Mouse (Mus musculus): ENCODE data around the gene Slc22a16.
"Not testable (repeated sequence)": the region's sequence is repeated elsewhere in the genome, so short reads cannot be mapped to it uniquely, and the experiment has no call there.

Slc22a16 gene

DNA sequence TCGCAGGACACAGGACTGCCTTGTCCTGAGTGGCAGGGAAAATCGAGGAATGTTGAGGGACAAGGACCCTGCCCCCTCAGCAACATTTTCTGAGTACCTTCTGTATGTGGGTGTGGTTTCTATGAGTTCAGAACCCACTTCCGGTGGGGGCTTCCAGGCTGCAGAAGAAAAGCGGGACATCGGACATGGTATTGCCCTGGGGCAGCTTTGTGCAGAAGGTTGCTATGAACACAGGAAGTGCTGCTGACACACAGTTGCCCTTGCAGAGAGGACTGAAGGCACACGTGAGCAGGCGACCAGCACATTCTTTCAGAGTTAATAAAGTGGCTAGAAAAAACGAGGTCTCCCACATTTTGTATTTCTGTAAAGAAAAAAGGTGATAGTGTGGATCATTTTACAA is 42.6 kb upstream of the Slc22a16 start:
- H3K9me3 ChIP-seq (ENCODE audit: low read length): peaks cover 20% of the 10 kb centered on the region
- H3K36me3 ChIP-seq (ENCODE audit: insufficient read depth, low read length): no peaks in the 10 kb centered on the region
- 0 out of 2 replicates have a peak, but pooled peaks cover 3% of the 10 kb centered on the region for H3K4me1 ChIP-seq (replicated peaks; ENCODE audit: low read depth, low read length)
- H3K4me3 ChIP-seq (replicated peaks; ENCODE audit: low read length): no peak overlapping the region
- H3K27me3 ChIP-seq (ENCODE audit: insufficient read depth, low read length): 0 out of 2 replicates have a peak, but pooled peaks cover 3% of the 10 kb centered on the region
- TF ChIP-seq NANOG (IDR thresholded peaks at IDR 0.05; ENCODE audit: borderline replicate concordance, low read length) (no peak), POU5F1 (IDR thresholded peaks at IDR 0.05; ENCODE audit: borderline replicate concordance, low read length) (no peak), CTCF (conservative IDR thresholded peaks at IDR 0.05; ENCODE audit: low read length) (no peak)

DNA sequence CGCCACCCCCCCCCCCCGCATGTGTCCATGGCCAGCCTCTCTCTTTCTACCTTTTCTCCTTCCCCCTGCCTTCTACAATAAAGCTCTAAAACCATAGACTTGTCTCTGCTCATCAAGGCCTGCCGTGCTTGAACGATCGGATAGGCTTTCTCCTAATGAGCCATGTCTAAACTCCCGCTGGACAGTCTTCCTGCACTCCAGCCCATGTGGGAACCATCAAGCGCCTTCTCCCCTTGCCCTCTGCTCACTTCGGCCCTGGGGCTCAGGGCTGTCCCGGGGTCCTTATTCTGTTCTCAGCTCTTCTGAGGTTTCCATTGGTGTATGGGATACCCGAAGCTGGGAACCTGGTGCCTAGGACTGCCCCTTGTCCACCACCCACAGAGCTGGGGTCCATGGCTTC is 41.5 kb upstream of the Slc22a16 start:
- TF ChIP-seq POU5F1 (IDR thresholded peaks at IDR 0.05; ENCODE audit: borderline replicate concordance, low read length) (no peak), NANOG (IDR thresholded peaks at IDR 0.05; ENCODE audit: borderline replicate concordance, low read length) (no peak), CTCF (conservative IDR thresholded peaks at IDR 0.05; ENCODE audit: low read length) (no peak)

DNA sequence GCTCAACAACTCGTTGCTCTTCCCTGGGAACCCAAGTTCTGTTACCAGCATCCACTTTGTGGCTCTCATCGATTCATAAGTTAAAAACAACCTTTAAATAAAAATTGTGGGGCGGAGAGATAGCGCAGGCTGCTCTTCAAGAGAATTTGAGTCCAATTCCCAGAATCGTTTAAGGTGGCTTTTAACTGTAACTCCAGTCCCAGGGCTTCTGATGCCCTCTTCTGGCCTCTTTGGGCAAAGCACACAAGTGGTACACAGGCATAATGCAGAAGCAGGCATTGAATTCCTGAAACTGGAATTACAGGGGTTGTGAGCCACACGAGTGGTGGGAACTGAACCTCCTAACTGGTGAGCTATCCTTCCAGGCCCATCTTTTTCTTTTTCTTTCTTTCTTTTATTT is 40.5 kb upstream of the Slc22a16 start:
- Histone ChIP-seq H3K27me3 (ENCODE audit: insufficient read depth, low read length) (0 out of 2 replicates have a peak, but pooled peaks cover 3% of the 10 kb centered on the region), H3K36me3 (ENCODE audit: insufficient read depth, low read length) (no peaks in the 10 kb centered on the region), H3K4me3 (replicated peaks; ENCODE audit: low read length) (no peak overlapping the region), H3K4me1 (replicated peaks; ENCODE audit: low read depth, low read length) (0 out of 2 replicates have a peak, but pooled peaks cover 3% of the 10 kb centered on the region), H3K9me3 (ENCODE audit: low read length) (peaks cover 29% of the 10 kb centered on the region)
- TF ChIP-seq CTCF (conservative IDR thresholded peaks at IDR 0.05; ENCODE audit: low read length) (peak; percentile 67), NANOG (IDR thresholded peaks at IDR 0.05; ENCODE audit: borderline replicate concordance, low read length) (no peak)

More for the DNA sequence above, 41.5 kb upstream of the Slc22a16 start:
- Histone ChIP-seq H3K9me3 (ENCODE audit: low read length) (peaks cover 29% of the 10 kb centered on the region), H3K27me3 (ENCODE audit: insufficient read depth, low read length) (0 out of 2 replicates have a peak, but pooled peaks cover 3% of the 10 kb centered on the region), H3K36me3 (ENCODE audit: insufficient read depth, low read length) (no peaks in the 10 kb centered on the region), H3K4me1 (replicated peaks; ENCODE audit: low read depth, low read length) (0 out of 2 replicates have a peak, but pooled peaks cover 3% of the 10 kb centered on the region), H3K4me3 (replicated peaks; ENCODE audit: low read length) (no peak overlapping the region)

DNA sequence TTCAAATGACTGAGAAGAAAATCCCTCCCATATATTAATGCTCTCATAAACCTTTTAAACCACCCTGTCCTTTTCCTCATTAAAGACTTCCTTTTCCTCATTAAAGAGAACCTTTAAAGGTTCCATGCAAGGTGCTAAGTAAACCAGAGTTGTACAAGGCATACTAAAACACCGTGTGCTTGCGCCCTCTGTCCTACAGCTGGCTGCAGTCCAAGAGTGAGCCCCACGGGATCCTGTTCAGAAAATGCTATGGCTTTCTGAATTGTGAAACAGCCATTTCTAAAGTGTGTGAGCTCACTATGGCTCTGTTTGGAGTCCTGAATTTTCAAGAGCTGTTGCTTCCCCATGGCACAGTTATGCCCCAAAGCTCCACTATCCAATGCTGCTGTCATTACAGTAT is 39.5 kb upstream of the Slc22a16 start:
- Histone ChIP-seq H3K27me3 (ENCODE audit: insufficient read depth, low read length) (0 out of 2 replicates have a peak, but pooled peaks cover 3% of the 10 kb centered on the region), H3K4me1 (replicated peaks; ENCODE audit: low read depth, low read length) (0 out of 2 replicates have a peak, but pooled peaks cover 3% of the 10 kb centered on the region), H3K4me3 (replicated peaks; ENCODE audit: low read length) (no peak overlapping the region), H3K9me3 (ENCODE audit: low read length) (peaks cover 29% of the 10 kb centered on the region), H3K36me3 (ENCODE audit: insufficient read depth, low read length) (no peaks in the 10 kb centered on the region)
- TF ChIP-seq POU5F1 (IDR thresholded peaks at IDR 0.05; ENCODE audit: borderline replicate concordance, low read length) (no peak), NANOG (IDR thresholded peaks at IDR 0.05; ENCODE audit: borderline replicate concordance, low read length) (no peak), CTCF (conservative IDR thresholded peaks at IDR 0.05; ENCODE audit: low read length) (no peak)

DNA sequence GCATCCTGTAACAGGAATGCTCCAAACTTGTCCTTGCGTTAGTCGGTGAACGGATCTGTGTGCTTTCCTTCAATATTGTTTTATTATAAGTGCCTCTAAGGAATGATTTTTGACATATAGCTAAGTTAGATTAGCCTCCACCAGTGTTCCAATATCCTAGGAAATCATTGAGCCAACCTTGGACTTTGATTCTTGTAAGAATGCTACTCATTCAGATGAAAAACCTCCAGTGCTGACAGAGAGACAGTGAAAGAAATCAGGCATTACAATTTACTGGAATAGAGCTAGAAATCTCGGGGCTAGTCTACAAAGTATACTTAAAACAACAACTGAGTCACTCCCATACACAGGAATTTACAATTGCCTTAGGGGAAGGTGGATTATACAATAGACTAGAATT is 37.5 kb upstream of the Slc22a16 start:
- H3K9me3 ChIP-seq (ENCODE audit: low read length): peaks cover 29% of the 10 kb centered on the region
- not testable (repeated sequence) for H3K36me3 ChIP-seq (ENCODE audit: insufficient read depth, low read length); H3K4me1 ChIP-seq (replicated peaks; ENCODE audit: low read depth, low read length); H3K4me3 ChIP-seq (replicated peaks; ENCODE audit: low read length); H3K27me3 ChIP-seq (ENCODE audit: insufficient read depth, low read length)

DNA sequence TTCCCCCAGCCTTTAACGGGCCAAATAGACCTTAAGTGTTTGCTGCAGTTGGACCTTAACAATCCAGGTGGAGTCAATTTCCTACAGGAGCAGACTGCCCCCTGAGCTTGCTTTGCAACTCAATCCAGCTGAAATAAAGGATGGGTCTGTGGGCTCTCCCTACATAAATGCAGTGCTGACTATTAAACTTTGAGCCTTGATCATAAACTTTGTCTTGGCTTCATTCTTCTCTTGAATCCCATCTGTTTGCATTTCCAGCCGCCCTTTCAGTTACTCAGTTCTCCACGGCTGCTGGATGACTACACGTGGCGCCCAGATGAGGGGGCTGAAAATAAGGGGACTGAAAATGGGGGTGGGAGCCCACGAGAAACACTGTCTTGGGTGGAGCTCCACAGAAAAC is 28.8 kb upstream of the Slc22a16 start:
- TF ChIP-seq CTCF (conservative IDR thresholded peaks at IDR 0.05; ENCODE audit: low read length): no peak
- Histone ChIP-seq H3K9me3 (ENCODE audit: low read length) (peaks cover 21% of the 10 kb centered on the region), H3K4me1 (replicated peaks; ENCODE audit: low read depth, low read length) (peaks cover under 1% of the 10 kb centered on the region; the same call in 1 of the 2 replicates), H3K4me3 (replicated peaks; ENCODE audit: low read length) (no peak overlapping the region), H3K36me3 (ENCODE audit: insufficient read depth, low read length) (no peaks in the 10 kb centered on the region), H3K27me3 (ENCODE audit: insufficient read depth, low read length) (no peaks in the 10 kb centered on the region)

DNA sequence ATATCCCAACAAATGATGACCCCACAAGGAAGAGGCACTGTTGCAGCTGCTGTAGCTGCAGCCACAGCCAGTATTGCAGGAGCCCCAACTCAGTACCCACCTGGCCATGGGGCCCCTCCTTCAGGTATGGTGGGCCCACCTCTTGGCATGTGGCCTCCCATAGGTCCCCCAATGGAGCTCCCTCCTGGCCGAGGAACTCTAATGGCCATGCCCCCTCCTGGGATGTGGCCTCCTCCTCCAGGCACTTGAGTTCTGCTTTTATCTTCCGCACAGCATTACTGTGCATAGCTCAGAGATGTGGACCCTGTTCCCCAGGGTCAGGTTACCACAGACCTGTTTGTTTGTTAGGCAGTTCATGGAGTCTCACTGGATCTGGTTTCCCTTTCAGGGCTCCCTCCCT is 20.8 kb upstream of the Slc22a16 start:
- Histone ChIP-seq H3K4me3 (replicated peaks; ENCODE audit: low read length) (no peak overlapping the region), H3K4me1 (replicated peaks; ENCODE audit: low read depth, low read length) (no peaks in the 10 kb centered on the region), H3K36me3 (ENCODE audit: insufficient read depth, low read length) (no peaks in the 10 kb centered on the region), H3K27me3 (ENCODE audit: insufficient read depth, low read length) (no peaks in the 10 kb centered on the region), H3K9me3 (ENCODE audit: low read length) (peaks cover 35% of the 10 kb centered on the region)
- TF ChIP-seq NANOG (IDR thresholded peaks at IDR 0.05; ENCODE audit: borderline replicate concordance, low read length) (no peak), CTCF (conservative IDR thresholded peaks at IDR 0.05; ENCODE audit: low read length) (no peak), POU5F1 (IDR thresholded peaks at IDR 0.05; ENCODE audit: borderline replicate concordance, low read length) (no peak)

DNA sequence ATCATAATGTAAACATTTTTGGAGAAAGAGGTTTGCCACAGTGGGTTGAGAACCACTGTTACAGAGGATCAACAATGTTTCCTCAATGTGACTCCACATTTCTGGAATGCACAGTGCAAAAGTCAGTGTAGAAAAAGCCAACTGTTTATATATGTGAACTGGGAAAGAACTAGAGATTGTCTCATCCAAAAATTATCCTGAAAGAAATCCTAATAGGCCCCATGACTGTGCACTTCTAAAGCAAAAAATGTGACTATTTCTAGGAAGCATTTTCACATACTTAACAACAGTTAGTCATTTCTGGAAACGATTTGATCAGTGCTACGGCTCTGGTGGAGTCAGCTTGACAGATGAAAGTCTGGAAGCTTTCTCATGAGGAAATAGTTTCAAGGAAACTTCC is 18.3 kb upstream of the Slc22a16 start:
- TF ChIP-seq CTCF (conservative IDR thresholded peaks at IDR 0.05; ENCODE audit: low read length) (no peak), POU5F1 (IDR thresholded peaks at IDR 0.05; ENCODE audit: borderline replicate concordance, low read length) (no peak), NANOG (IDR thresholded peaks at IDR 0.05; ENCODE audit: borderline replicate concordance, low read length) (no peak)
- H3K4me3 ChIP-seq (replicated peaks; ENCODE audit: low read length): no peak overlapping the region
- peaks cover 49% of the 10 kb centered on the region for H3K9me3 ChIP-seq (ENCODE audit: low read length)
- no peaks in the 10 kb centered on the region for H3K27me3 ChIP-seq (ENCODE audit: insufficient read depth, low read length)
- no peaks in the 10 kb centered on the region for H3K4me1 ChIP-seq (replicated peaks; ENCODE audit: low read depth, low read length)
- no peaks in the 10 kb centered on the region for H3K36me3 ChIP-seq (ENCODE audit: insufficient read depth, low read length)

DNA sequence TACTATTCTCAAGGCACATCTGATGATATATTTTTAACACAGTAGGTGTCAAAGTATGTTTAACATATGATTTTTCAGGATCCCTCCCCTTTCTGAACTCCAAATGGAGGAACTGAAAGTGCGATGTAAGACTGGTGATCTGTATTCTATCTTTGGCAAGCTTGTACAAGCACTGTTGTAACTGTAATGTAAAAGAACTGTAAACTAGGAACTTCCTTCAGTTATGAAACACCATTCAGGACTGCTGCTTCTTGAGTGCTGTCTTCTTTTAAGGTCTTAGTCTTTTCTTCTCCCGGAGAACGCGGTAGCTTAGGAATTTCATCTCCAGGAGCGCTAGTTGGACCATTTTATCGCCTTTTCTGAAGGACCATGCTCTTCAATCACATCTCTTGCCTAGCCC is 4.4 kb upstream of the Slc22a16 start:
- not testable (repeated sequence) for H3K4me3 ChIP-seq (replicated peaks; ENCODE audit: low read length); H3K27me3 ChIP-seq (ENCODE audit: insufficient read depth, low read length)

More for the DNA sequence above, 4.4 kb upstream of the Slc22a16 start:
- peaks cover 75% of the 10 kb centered on the region for H3K9me3 ChIP-seq (ENCODE audit: low read length)
- not testable (repeated sequence) for H3K4me1 ChIP-seq (replicated peaks; ENCODE audit: low read depth, low read length); H3K36me3 ChIP-seq (ENCODE audit: insufficient read depth, low read length)

Measured in E14TG2a.4 (cell line).